Mouse (Mus musculus) E14TG2a.4 (cell line): ENCODE measurements around the gene Olfr1264.

Experiments
- CTCF ChIP-seq: conservative IDR thresholded peaks from 2 replicates; pipeline ENCODE4 v1.5.1; 2014; ENCODE audit warnings: low read length
- POU5F1 ChIP-seq: IDR thresholded peaks from 2 replicates; pipeline ENCODE4 v1.6.1; 2014; ENCODE audit warnings: low read length, borderline replicate concordance

DNA sequence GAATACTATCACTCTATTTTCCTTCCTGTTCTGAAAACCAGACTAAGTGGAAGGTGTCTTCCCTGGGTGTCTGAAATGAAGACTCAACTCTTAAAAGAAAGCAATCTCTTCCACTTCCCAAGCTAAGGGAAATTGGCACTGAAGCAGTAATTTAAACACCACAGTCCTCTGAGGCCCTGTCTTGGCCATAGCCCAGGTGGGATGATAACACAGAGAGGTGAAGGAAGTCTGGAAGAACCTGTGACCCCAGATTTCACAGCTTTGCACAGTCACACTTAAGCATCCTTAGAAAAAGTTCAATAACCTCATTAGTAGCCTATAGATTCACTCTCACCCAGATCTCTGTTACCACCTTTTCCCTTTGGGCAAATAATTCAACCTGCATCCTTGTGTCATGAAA is 38.1 kb upstream of the Olfr1264 start, which contains the start of gene Olfr140:
- TF ChIP-seq CTCF (no peak), POU5F1 (no peak)
